Mouse (Mus musculus) gastrocnemius, postnatal 14 days (tissue): ENCODE measurements around the gene Cspg5. TPM values are rescaled to one million over a fixed set of nuclear protein-coding genes. Genes with fewer than 3 reads are reported as not detected.

Experiments
- DNase-seq: peaks from one replicate; pipeline ENCODE4 v3.0.0; 2021; ENCODE audit warnings: mixed read lengths
- intact Hi-C: fragments of 180-260 bp; cut with DNase I; formaldehyde crosslinking; loops from one replicate; pipeline ENCODE4 v1.15.1; 2025; ENCODE audit warnings: low total_unique reads
- long read RNA-seq, 2 experiments: library from polyadenylated mRNA; stranded (forward); transcript quantifications; one replicate each; pipeline ENCODE4 v2.0.0; 2021
- total RNA-seq, 2 experiments: library from RNA; stranded (reverse); gene quantifications; 2 replicates each; pipeline ENCODE4 v1.2.3; 2021

Cspg5 gene
- under 1 TPM; 0.43 to 0.58 TPM for total RNA-seq
- long read RNA-seq, experiment 1: 0 reads
- long read RNA-seq, experiment 2: 0 reads

GRCm38 (mm10) chr9:110243221-110243833 is at the start of gene Cspg5:
TSS of gene Cspg5 (plus strand) at chr9:110243783.
- DNase-seq: no peak
- intact Hi-C loops: no loop called here

DNA sequence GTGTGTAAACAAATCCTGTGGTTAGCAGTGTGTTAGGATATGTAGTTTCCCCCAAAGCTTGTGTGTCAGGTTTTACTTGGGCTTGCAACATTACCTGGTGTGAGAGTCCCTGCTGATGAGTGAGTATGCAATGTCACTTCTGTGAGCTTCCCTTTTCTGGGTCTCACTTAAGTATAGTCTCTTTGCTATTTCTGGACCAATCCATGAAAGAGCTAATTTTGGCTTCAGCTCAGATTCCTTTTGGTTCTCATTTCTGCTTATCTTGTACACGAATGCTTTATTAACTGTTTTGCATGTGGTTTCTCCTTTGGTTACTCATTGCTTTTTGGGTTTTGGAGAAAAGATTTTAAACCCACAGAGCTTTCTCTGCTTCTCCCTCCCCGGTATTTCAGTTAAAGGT is 43.7 kb upstream of the Cspg5 start:
- no peak for DNase-seq
- intact Hi-C loops: no loop called here

GRCm38 (mm10) chr9:110205526-110206404 is 37.8 kb upstream of the Cspg5 start:
- DNase-seq: no peak
- intact Hi-C loops: no loop called here

- no peak for DNase-seq
- intact Hi-C loops: no loop called here
Measured at GRCm38 (mm10) chr9:110206437-110206836, 37.1 kb upstream of the Cspg5 start.

DNA sequence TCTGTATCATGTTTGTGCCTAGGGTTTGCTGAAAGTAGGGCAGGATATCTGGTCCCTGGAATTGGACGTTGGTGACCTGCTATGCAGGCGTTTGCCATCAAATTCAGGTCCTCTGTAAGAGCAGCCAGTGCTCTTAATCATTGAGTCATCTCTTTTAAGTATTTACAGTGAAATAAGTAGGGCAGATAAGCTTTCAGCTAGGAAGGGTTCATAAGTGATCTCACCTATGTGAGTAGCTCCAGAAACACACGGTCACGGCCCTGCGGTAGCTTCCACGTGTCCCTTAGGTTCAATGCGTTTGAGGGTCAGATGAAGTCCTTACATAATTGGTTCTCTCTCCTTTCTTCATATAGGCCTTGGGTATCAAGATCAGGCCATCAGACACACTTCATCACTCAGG is 35.3 kb upstream of the Cspg5 start:
- DNase-seq: no peak
- intact Hi-C loops: no loop called here

DNA sequence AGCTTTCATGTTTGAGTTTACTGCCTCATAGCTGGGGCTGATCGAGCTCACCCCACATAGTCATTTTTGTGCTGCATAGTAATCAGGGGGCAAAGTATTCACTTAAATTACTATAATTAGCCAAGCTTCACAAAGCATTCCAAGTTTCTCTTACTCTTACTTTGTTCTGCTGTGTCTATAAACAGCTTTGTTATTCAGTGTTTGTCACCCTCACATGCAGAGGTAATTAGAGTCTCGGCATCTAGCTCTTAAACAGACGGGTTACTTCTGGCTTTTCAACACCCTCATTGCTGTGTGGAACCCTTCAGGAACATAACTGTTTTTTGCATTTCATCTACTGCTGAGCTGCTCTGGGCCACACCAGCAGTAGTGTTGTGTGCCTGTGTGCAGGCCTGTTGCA is 34.6 kb upstream of the Cspg5 start:
- no peak for DNase-seq
- intact Hi-C loops: no loop called here

DNA sequence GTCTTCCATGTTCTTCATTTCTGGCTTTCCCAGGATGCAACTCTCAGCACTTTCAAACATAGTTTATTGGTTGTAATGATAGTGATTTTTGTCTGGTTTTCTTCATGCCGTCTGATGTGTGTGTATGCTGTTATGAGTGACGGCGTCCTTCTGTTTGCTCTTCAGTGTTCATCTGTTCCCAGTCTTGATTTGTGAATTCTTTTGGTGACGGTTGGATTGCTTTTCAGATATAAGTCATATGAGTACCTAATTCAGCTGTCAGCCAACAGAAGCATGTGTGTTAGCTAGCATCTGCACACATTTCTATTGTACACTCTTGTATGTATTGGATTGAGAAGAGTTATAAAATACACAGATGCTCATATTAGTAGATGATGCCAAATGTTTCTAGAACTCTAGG is 19.3 kb upstream of the Cspg5 start:
- no peak for DNase-seq
- intact Hi-C loops: no loop called here

DNA sequence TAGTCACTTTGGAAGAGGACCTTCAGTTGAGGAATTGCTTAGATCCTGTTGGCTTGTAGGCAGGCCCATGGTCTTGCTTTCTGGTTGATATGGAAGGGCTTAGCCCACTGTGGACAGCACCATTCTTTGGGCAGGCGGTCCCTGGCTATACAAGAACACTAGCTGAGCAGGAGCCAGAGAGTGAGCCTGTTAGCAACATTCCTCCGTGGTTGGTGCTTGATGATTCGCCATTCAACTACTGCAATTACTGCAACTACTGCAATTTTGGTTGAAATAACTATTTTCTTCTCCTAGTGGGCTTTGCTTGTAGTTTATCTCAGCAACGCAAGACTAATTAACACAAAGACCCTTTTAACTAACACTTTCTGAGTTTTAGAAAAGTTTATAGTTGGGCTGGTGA is 17.4 kb upstream of the Cspg5 start:
- intact Hi-C loops: no loop called here

GRCm38 (mm10) chr9:110228671-110229070 is 14.9 kb upstream of the Cspg5 start:
- intact Hi-C loops: no loop called here
- no peak for DNase-seq

More for the DNA sequence above, 17.4 kb upstream of the Cspg5 start:
- no peak for DNase-seq

GRCm38 (mm10) chr9:110229112-110229511 is 14.5 kb upstream of the Cspg5 start:
- intact Hi-C loops: no loop called here
- DNase-seq: no peak

GRCm38 (mm10) chr9:110229566-110230248 is 13.9 kb upstream of the Cspg5 start:
- DNase-seq: no peak
- intact Hi-C loops: no loop called here

DNA sequence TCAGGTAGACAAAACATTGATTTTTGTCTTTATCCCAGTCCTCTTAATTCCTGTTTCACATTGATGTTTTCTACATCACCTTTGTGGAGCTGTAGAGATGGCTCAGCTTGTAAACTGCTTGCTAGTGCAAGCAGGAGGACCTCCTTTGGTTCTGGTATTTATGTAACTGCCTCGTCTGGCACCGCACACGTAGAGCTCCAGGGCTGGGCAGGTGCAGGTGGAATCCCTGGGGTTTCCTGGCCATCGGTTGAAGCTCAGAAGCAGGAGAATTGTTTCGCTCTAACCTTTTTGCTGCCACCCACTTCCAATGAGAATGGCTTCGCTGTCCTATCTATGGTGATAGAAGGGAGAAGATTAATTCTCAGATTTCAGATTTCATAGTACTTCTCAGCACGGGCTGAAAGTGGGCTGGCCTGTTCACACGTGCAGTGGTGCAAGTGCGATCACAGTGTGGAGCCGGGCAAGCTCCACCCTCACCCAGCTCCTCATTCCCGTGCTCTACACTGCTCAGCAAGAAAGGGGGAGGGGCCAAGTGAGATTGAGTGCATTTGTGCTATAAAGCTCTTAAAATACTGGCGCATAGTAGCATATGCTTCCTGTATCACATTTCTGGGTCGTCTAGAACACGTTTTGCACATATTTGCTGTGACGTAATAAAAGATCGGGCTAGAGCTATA is 13.1 kb upstream of the Cspg5 start:
- intact Hi-C loops: no loop called here
- DNase-seq: no peak

- intact Hi-C loops: no loop called here
- no peak for DNase-seq
Measured at GRCm38 (mm10) chr9:110234962-110235361, 8.6 kb upstream of the Cspg5 start.

DNA sequence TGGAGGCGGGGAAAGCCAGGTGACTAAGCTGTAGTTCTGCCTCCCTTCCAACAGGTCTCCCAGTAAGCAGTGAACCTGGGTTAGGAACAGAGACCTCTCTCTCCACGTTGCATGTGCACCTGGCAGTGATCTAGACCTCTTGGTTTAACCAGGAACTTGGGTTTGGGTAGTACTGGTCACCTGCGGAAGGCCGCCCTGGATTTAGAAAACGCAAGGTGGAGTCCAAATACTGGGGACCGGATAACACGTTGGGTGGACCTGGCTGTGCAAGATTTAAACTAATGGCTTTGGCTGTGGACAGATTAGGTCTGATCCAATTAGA is 945 bp downstream of the Cspg5 start:
- no peak for DNase-seq
- intact Hi-C loops: no loop called here

DNA sequence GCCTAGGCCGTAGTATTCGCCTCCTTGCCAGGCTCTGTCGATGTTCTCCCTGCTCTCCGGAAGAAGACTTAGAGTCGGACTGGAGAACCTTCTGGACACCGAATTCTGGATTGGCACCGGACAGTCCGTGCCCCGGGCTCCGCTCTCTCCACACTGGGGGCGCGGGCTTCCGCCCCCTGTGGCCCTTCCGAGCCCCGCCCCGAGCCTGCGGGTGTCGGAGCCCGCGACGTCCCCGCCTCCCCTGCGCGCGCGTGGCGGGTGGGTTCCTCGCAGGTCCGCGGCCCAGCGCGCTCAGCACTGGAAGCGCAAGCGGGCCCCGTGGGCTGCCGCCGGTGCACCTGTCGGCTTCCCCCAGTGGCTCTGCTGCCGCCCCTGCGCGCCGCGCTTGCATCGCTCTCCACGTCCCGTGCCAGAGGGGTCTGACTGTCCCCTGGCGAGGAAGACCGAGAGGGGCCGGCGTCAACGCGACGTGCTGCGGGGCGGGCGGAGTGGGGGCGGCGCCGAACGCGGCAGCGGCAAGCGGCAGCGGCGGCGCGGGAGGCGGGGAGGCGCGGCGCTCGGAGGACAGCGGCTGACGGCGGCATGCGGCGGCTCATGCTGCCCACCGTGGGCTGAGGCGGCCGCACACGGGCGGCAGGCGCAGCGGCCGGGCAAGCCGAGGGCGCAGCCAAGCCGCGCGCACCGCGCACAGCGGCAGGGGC is 1.5 kb downstream of the Cspg5 start:
- DNase-seq: peak; percentile 33
- intact Hi-C loops: no loop called here

GRCm38 (mm10) chr9:110245590-110246320 is 2.2 kb downstream of the Cspg5 start:
- intact Hi-C loops: no loop called here
- DNase-seq: peak; percentile 32

- intact Hi-C loops: no loop called here
- DNase-seq: no peak
Measured at GRCm38 (mm10) chr9:110246321-110246640, 2.7 kb downstream of the Cspg5 start.

DNA sequence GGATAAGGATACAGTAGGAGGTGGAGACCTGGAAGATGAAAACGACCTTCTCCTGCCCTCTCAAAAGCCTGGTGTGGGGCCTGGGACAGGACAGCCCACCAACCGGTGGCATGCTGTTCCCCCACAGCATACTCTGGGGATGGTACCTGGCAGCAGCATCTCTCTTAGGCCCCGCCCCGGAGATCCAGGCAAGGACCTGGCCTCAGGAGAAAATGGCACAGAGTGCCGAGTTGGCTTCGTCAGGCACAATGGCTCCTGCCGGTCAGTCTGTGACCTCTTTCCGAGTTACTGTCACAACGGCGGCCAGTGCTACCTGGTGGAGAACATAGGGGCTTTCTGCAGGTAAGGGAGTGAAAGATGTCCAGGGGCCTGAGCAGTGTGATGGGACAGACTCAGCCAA is 3.5 kb downstream of the Cspg5 start:
- intact Hi-C loops: no loop called here
- DNase-seq: no peak

- no peak for DNase-seq
- intact Hi-C loops: no loop called here
Measured at GRCm38 (mm10) chr9:110248861-110249260, 5.3 kb downstream of the Cspg5 start.
